Mouse (Mus musculus): Measurements from ENCODE around the gene Apod.

Apod gene

GRCm38 (mm10) chr16:31281981-31282380, 32.6 kb downstream of the Apod start:
- DNase-seq (ENCODE audit: low spot score): no peak

- DNase-seq (ENCODE audit: low spot score): no peak
Observed at GRCm38 (mm10) chr16:31280176-31280575, 34.4 kb downstream of the Apod start.

GRCm38 (mm10) chr16:31278581-31278980, 36.0 kb downstream of the Apod start:
- DNase-seq (ENCODE audit: low spot score): no peak

- DNase-seq (ENCODE audit: low spot score): no peak
Observed at GRCm38 (mm10) chr16:31278081-31278480, 36.5 kb downstream of the Apod start.

- no peak for DNase-seq (ENCODE audit: low spot score)
Observed at GRCm38 (mm10) chr16:31276962-31277361, 37.6 kb downstream of the Apod start.

GRCm38 (mm10) chr16:31276539-31276938, 38.1 kb downstream of the Apod start:
- DNase-seq (ENCODE audit: low spot score): peak; percentile 27

- peak; percentile 83 for DNase-seq (ENCODE audit: low spot score)
Observed at GRCm38 (mm10) chr16:31274674-31275460, 39.7 kb downstream of the Apod start, which contains the start of gene Ppp1r2. Gene Ppp1r2, minus strand, starts transcription at chr16:31275277.

GRCm38 (mm10) chr16:31274084-31274483, 40.5 kb downstream of the Apod start:
- no peak for DNase-seq (ENCODE audit: low spot score)

GRCm38 (mm10) chr16:31266692-31267091, 47.9 kb downstream of the Apod start:
- no peak for DNase-seq (ENCODE audit: low spot score)

GRCm38 (mm10) chr16:31256151-31256550, 58.5 kb downstream of the Apod start:
- no peak for DNase-seq (ENCODE audit: low spot score)

- no peak for DNase-seq (ENCODE audit: low spot score)
Observed at GRCm38 (mm10) chr16:31255685-31256084, 58.9 kb downstream of the Apod start.

- no peak for DNase-seq (ENCODE audit: low spot score)
Observed at GRCm38 (mm10) chr16:31249401-31249800, 65.2 kb downstream of the Apod start.

GRCm38 (mm10) chr16:31248717-31249116, 65.9 kb downstream of the Apod start:
- no peak for DNase-seq (ENCODE audit: low spot score)

GRCm38 (mm10) chr16:31247442-31247841, 67.2 kb downstream of the Apod start:
- DNase-seq (ENCODE audit: low spot score): no peak

Measured in ovary, adult 18-20 months (tissue).